Mouse (Mus musculus): ENCODE results near the gene Mup3.
A peak's percentile ranks its signal among the peaks of the same experiment; 100 is the strongest.
"Not testable (repeated sequence)": the region's sequence is repeated elsewhere in the genome, so short reads cannot be mapped to it uniquely, and the experiment has no call there.

Gene Mup3

GRCm38 (mm10) chr4:62087241-62087640 is at the start of gene Mup3:
TSS of gene Mup3 (minus strand) at chr4:62087342.
- peak; percentile 4 for DNase-seq (ENCODE audit: low read depth, low spot score)

- peak; percentile 56 for DNase-seq (ENCODE audit: low read depth, low spot score)
Measured at GRCm38 (mm10) chr4:62133706-62134105, 46.6 kb upstream of the Mup3 start.

GRCm38 (mm10) chr4:62103366-62103765 is 16.2 kb upstream of the Mup3 start:
- peak; percentile 43 for DNase-seq (ENCODE audit: low read depth, low spot score)

- no peak for DNase-seq (ENCODE audit: low read depth, low spot score)
Measured at GRCm38 (mm10) chr4:62087953-62088352, 811 bp upstream of the Mup3 start.

GRCm38 (mm10) chr4:62082755-62083154 is 4.4 kb downstream of the Mup3 start:
- DNase-seq (ENCODE audit: low read depth, low spot score), result no peak

- no peak for DNase-seq (ENCODE audit: low read depth, low spot score)
Measured at GRCm38 (mm10) chr4:62075126-62075525, 12.0 kb downstream of the Mup3 start.

GRCm38 (mm10) chr4:62054780-62055179 is 32.4 kb downstream of the Mup3 start:
- DNase-seq (ENCODE audit: low read depth, low spot score), result not testable (repeated sequence)

GRCm38 (mm10) chr4:62054058-62054457 is 33.1 kb downstream of the Mup3 start, which contains the start of gene Mup20:
TSS of gene Mup20 (minus strand) at chr4:62054158.
- not testable (repeated sequence) for DNase-seq (ENCODE audit: low read depth, low spot score)
